Comparison of ENCODE assay signal across 34 mouse cellular contexts in the genomic region with DNA sequence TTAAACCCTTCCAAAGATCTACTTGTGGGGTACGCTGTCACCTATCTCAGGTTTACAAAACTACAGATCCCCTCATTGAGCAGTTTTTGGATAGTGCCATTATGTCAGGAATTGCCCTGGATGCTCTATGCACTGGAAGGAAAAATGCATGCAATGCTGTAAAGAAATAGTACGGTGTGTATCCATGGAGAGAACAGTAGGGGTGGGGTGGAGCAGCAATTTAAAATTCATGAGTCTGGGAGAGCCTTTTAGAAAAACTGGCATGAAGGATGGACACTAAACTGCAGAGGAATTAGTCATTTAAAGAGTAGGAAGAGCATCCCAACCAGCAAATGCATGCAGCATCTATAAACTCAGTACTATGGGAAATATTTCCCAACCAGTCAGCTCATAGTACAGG. TPM values are rescaled to one million over a fixed set of nuclear protein-coding genes. Genes with fewer than 3 reads are reported as not detected.
"Had no signal": no experiment of that assay in that cellular context is flagged by ENCODE, and none has a peak within 500 bp of the region (broad histone marks: within the 10 kb centered on the region; RNA-seq: fewer than 3 reads in every experiment).

No protein-coding gene starts in this region.

- H3K4me1 ChIP-seq: hindbrain, embryonic 12.5 days; limb, embryonic 10.5 days; limb, embryonic 12.5 days had no signal

- ATAC-seq: hindbrain, embryonic 16.5 days; inflammation-experienced regulatory T-cells, adult 6 months; intestine, embryonic 15.5 days; intestine, postnatal 0 days had no signal

- H3K36me3 ChIP-seq: heart, embryonic 15.5 days; hindbrain, embryonic 12.5 days; intestine, embryonic 15.5 days; limb, embryonic 10.5 days had no signal

- H3K4me3 ChIP-seq: gastrocnemius, adult 2 months; heart, adult 2 months; heart, embryonic 13.5 days; heart, embryonic 15.5 days; hindbrain, embryonic 10.5 days; hindbrain, embryonic 12.5 days; intestine, embryonic 15.5 days; layer of hippocampus, adult 2 months; left cerebral cortex, adult 2 months; limb, embryonic 10.5 days; limb, embryonic 12.5 days; liver, embryonic 13.5 days had no signal

- DNase-seq: gastrocnemius, adult 2 months; gastrocnemius, postnatal 10 days; gastrocnemius, postnatal 25 days; heart, adult 2 months; heart, postnatal 4 days; kidney, adult 18-20 months; kidney, adult 8-10 months; kidney, postnatal 10 days; kidney, postnatal 25 days; kidney, postnatal 4 days; liver; liver, embryonic 13.5 days had no signal

- H3K9ac ChIP-seq: heart, embryonic 13.5 days; heart, embryonic 15.5 days; hindbrain, embryonic 12.5 days; hindbrain, embryonic 14.5 days; intestine, embryonic 15.5 days; limb, embryonic 12.5 days; liver, embryonic 13.5 days had no signal

- H3K27me3 ChIP-seq: heart, embryonic 15.5 days; hindbrain, embryonic 12.5 days; intestine, embryonic 15.5 days; limb, embryonic 12.5 days; liver, embryonic 13.5 days had no signal

- H3K27ac ChIP-seq: gastrocnemius, adult 2 months; heart, adult 2 months; heart, embryonic 13.5 days; heart, embryonic 15.5 days; hindbrain, embryonic 10.5 days; hindbrain, embryonic 12.5 days; hindbrain, embryonic 14.5 days; intestine, embryonic 15.5 days; layer of hippocampus, adult 2 months; left cerebral cortex, adult 2 months; limb, embryonic 10.5 days; limb, embryonic 12.5 days had no signal

- H3K4me2 ChIP-seq: heart, embryonic 11.5 days; heart, embryonic 13.5 days; heart, embryonic 15.5 days; hindbrain, embryonic 12.5 days; hindbrain, embryonic 14.5 days; intestine, embryonic 15.5 days; limb, embryonic 12.5 days; liver, embryonic 13.5 days had no signal

- H3K9me3 ChIP-seq: heart, embryonic 13.5 days; heart, embryonic 15.5 days; hindbrain, embryonic 10.5 days; hindbrain, embryonic 12.5 days; intestine, embryonic 15.5 days; limb, embryonic 10.5 days; limb, embryonic 12.5 days; liver, embryonic 13.5 days had no signal

RNA-seq across cellular contexts. Expression of gene Gm29427, which starts 10.8 kb away (rescaled TPM):
- total RNA-seq: gastrocnemius, postnatal 10 days; gastrocnemius, postnatal 25 days; gastrocnemius, postnatal 4 days; granulocyte monocyte progenitor cell, adult 5-6 weeks; heart, postnatal 4 days; layer of hippocampus, adult 2 months; layer of hippocampus, postnatal 10 days; left cerebral cortex, adult 2 months; left cerebral cortex, postnatal 36 days had no signal
- polyA plus RNA-seq: heart, embryonic 11.5 days; heart, embryonic 13.5 days; heart, embryonic 15.5 days; heart, postnatal 0 days; hindbrain, embryonic 10.5 days; hindbrain, embryonic 14.5 days; hindbrain, embryonic 16.5 days; inflammation-experienced regulatory T-cells, adult 6 months; intestine, embryonic 15.5 days; kidney, embryonic 14.5 days; kidney, embryonic 16.5 days; limb, embryonic 10.5 days; limb, embryonic 12.5 days; limb, embryonic 14.5 days; liver, embryonic 13.5 days had no signal
